Mouse (Mus musculus): ENCODE measurements around the gene Irak2. TPM values are rescaled to one million over a fixed set of nuclear protein-coding genes. Genes with fewer than 3 reads are reported as not detected.
A peak's percentile ranks its signal among the peaks of the same experiment; 100 is the strongest.

The Irak2 gene
- polyA plus RNA-seq, 1 experiment = 42.4 TPM

GRCm38 (mm10) chr6:113630322-113630721, 7.9 kb upstream of the Irak2 start:
- WGBS = 84% methylated on average over 5 of the region's 5 CpGs
- TF ChIP-seq CTCF (IDR thresholded peaks at IDR 0.05; ENCODE audit: extremely low read depth, insufficient read depth, insufficient read length, insufficient replicate concordance) (no peak), POLR2A (IDR thresholded peaks at IDR 0.05; ENCODE audit: low read depth, low read length) (no peak)
- DNase-seq (ENCODE audit: low read depth in 1 of 2, low spot score in 2 of 2) = no peak

GRCm38 (mm10) chr6:113632863-113633262, 5.4 kb upstream of the Irak2 start:
- no peak overlapping the region for H3K27ac ChIP-seq (ENCODE audit: insufficient read depth, low read length)
- no peak for DNase-seq (ENCODE audit: low read depth in 1 of 2, low spot score in 2 of 2)
- no peaks in the 10 kb centered on the region for H3K27me3 ChIP-seq (ENCODE audit: control insufficient read depth, insufficient read depth, low read length)
- H3K36me3 ChIP-seq (ENCODE audit: control insufficient read depth, insufficient read depth, low read length) = peaks cover 27% of the 10 kb centered on the region
- 91% methylated on average over 4 of the region's 4 CpGs for WGBS
- no peak for TF ChIP-seq CTCF (IDR thresholded peaks at IDR 0.05; ENCODE audit: extremely low read depth, insufficient read depth, insufficient read length, insufficient replicate concordance)
- no peak for TF ChIP-seq POLR2A (IDR thresholded peaks at IDR 0.05; ENCODE audit: low read depth, low read length)
- no peak overlapping the region for H3K4me3 ChIP-seq (ENCODE audit: extremely low read depth, insufficient read depth, insufficient read length)
- H3K4me1 ChIP-seq (ENCODE audit: control insufficient read depth, insufficient read depth, insufficient read length) = no peaks in the 10 kb centered on the region

More at GRCm38 (mm10) chr6:113630322-113630721, 7.9 kb upstream of the Irak2 start:
- peaks cover 27% of the 10 kb centered on the region for H3K36me3 ChIP-seq (ENCODE audit: control insufficient read depth, insufficient read depth, low read length)
- peaks cover 6% of the 10 kb centered on the region; the same call in 1 of the 2 replicates for H3K4me1 ChIP-seq (ENCODE audit: control insufficient read depth, insufficient read depth, insufficient read length)
- no peak overlapping the region for H3K27ac ChIP-seq (ENCODE audit: insufficient read depth, low read length)
- H3K27me3 ChIP-seq (ENCODE audit: control insufficient read depth, insufficient read depth, low read length) = no peaks in the 10 kb centered on the region
- no peak overlapping the region for H3K4me3 ChIP-seq (ENCODE audit: extremely low read depth, insufficient read depth, insufficient read length)

GRCm38 (mm10) chr6:113639201-113639600, 934 bp downstream of the Irak2 start:
- DNase-seq (ENCODE audit: low read depth in 1 of 2, low spot score in 2 of 2) = no peak
- TF ChIP-seq CTCF (IDR thresholded peaks at IDR 0.05; ENCODE audit: extremely low read depth, insufficient read depth, insufficient read length, insufficient replicate concordance) (no peak), POLR2A (IDR thresholded peaks at IDR 0.05; ENCODE audit: low read depth, low read length) (no peak)
- Histone ChIP-seq H3K4me3 (ENCODE audit: extremely low read depth, insufficient read depth, insufficient read length) (peak overlapping the region; percentile 79; the same call in 1 of the 2 replicates), H3K4me1 (ENCODE audit: control insufficient read depth, insufficient read depth, insufficient read length) (peaks cover 4% of the 10 kb centered on the region; the same call in 1 of the 2 replicates), H3K27ac (ENCODE audit: insufficient read depth, low read length) (no peak overlapping the region), H3K27me3 (ENCODE audit: control insufficient read depth, insufficient read depth, low read length) (no peaks in the 10 kb centered on the region), H3K36me3 (ENCODE audit: control insufficient read depth, insufficient read depth, low read length) (no peaks in the 10 kb centered on the region)
- 83% methylated on average over 4 of the region's 4 CpGs for WGBS

- WGBS = 89% methylated on average over 8 of the region's 8 CpGs
- Histone ChIP-seq H3K4me1 (ENCODE audit: control insufficient read depth, insufficient read depth, insufficient read length) (peaks cover 12% of the 10 kb centered on the region; the same call in 1 of the 2 replicates), H3K4me3 (ENCODE audit: extremely low read depth, insufficient read depth, insufficient read length) (no peak overlapping the region), H3K27ac (ENCODE audit: insufficient read depth, low read length) (no peak overlapping the region), H3K36me3 (ENCODE audit: control insufficient read depth, insufficient read depth, low read length) (peaks cover 5% of the 10 kb centered on the region; the same call in 1 of the 2 replicates), H3K27me3 (ENCODE audit: control insufficient read depth, insufficient read depth, low read length) (no peaks in the 10 kb centered on the region)
- DNase-seq (ENCODE audit: low read depth in 1 of 2, low spot score in 2 of 2) = no peak
- no peak for TF ChIP-seq CTCF (IDR thresholded peaks at IDR 0.05; ENCODE audit: extremely low read depth, insufficient read depth, insufficient read length, insufficient replicate concordance)
- TF ChIP-seq POLR2A (IDR thresholded peaks at IDR 0.05; ENCODE audit: low read depth, low read length) = no peak
Measured at GRCm38 (mm10) chr6:113642605-113643004, 4.3 kb downstream of the Irak2 start.

- H3K4me1 ChIP-seq (ENCODE audit: control insufficient read depth, insufficient read depth, insufficient read length) = peaks cover 12% of the 10 kb centered on the region; the same call in 1 of the 2 replicates
- WGBS = 85% methylated on average over 4 of the region's 4 CpGs
- no peak overlapping the region for H3K4me3 ChIP-seq (ENCODE audit: extremely low read depth, insufficient read depth, insufficient read length)
- peaks cover 7% of the 10 kb centered on the region; the same call in 1 of the 2 replicates for H3K36me3 ChIP-seq (ENCODE audit: control insufficient read depth, insufficient read depth, low read length)
- no peak overlapping the region for H3K27ac ChIP-seq (ENCODE audit: insufficient read depth, low read length)
- TF ChIP-seq CTCF (IDR thresholded peaks at IDR 0.05; ENCODE audit: extremely low read depth, insufficient read depth, insufficient read length, insufficient replicate concordance) (no peak), POLR2A (IDR thresholded peaks at IDR 0.05; ENCODE audit: low read depth, low read length) (no peak)
- DNase-seq (ENCODE audit: low read depth in 1 of 2, low spot score in 2 of 2) = no peak
- H3K27me3 ChIP-seq (ENCODE audit: control insufficient read depth, insufficient read depth, low read length) = no peaks in the 10 kb centered on the region
Measured at GRCm38 (mm10) chr6:113643021-113643420, 4.8 kb downstream of the Irak2 start.

- DNase-seq (ENCODE audit: low read depth in 1 of 2, low spot score in 2 of 2) = no peak
- TF ChIP-seq CTCF (IDR thresholded peaks at IDR 0.05; ENCODE audit: extremely low read depth, insufficient read depth, insufficient read length, insufficient replicate concordance) = no peak
- TF ChIP-seq POLR2A (IDR thresholded peaks at IDR 0.05; ENCODE audit: low read depth, low read length) = no peak
- Histone ChIP-seq H3K27me3 (ENCODE audit: control insufficient read depth, insufficient read depth, low read length) (no peaks in the 10 kb centered on the region), H3K4me3 (ENCODE audit: extremely low read depth, insufficient read depth, insufficient read length) (no peak overlapping the region), H3K27ac (ENCODE audit: insufficient read depth, low read length) (peak overlapping the region; percentile 62), H3K36me3 (ENCODE audit: control insufficient read depth, insufficient read depth, low read length) (peaks cover 14% of the 10 kb centered on the region), H3K4me1 (ENCODE audit: control insufficient read depth, insufficient read depth, insufficient read length) (peaks cover 12% of the 10 kb centered on the region; the same call in 1 of the 2 replicates)
- 90% methylated on average over 2 of the region's 2 CpGs for WGBS
Measured at GRCm38 (mm10) chr6:113643967-113644366, 5.7 kb downstream of the Irak2 start.

GRCm38 (mm10) chr6:113644808-113645207, 6.5 kb downstream of the Irak2 start:
- no peak overlapping the region for H3K4me3 ChIP-seq (ENCODE audit: extremely low read depth, insufficient read depth, insufficient read length)
- H3K27me3 ChIP-seq (ENCODE audit: control insufficient read depth, insufficient read depth, low read length) = no peaks in the 10 kb centered on the region
- TF ChIP-seq POLR2A (IDR thresholded peaks at IDR 0.05; ENCODE audit: low read depth, low read length) (no peak), CTCF (IDR thresholded peaks at IDR 0.05; ENCODE audit: extremely low read depth, insufficient read depth, insufficient read length, insufficient replicate concordance) (no peak)
- peaks cover 17% of the 10 kb centered on the region; the same call in 1 of the 2 replicates for H3K4me1 ChIP-seq (ENCODE audit: control insufficient read depth, insufficient read depth, insufficient read length)
- DNase-seq (ENCODE audit: low read depth in 1 of 2, low spot score in 2 of 2) = no peak
- peaks cover 17% of the 10 kb centered on the region for H3K36me3 ChIP-seq (ENCODE audit: control insufficient read depth, insufficient read depth, low read length)
- H3K27ac ChIP-seq (ENCODE audit: insufficient read depth, low read length) = peak overlapping the region; percentile 62
- 42% methylated on average over 8 of the region's 8 CpGs for WGBS

All from spleen, adult 2 months (tissue).